Mouse (Mus musculus): Measurements from ENCODE around the gene Eif4enif1.

GRCm38 (mm10) chr11:3287131-3287530 lies 84.9 kb downstream of the Eif4enif1 start:
- TF ChIP-seq ELF1 (IDR thresholded peaks at IDR 0.05; ENCODE audit: low read depth, low read length) (no peak), TCF12 (IDR thresholded peaks at IDR 0.05; ENCODE audit: low read depth, low read length) (no peak), CTCF (IDR thresholded peaks at IDR 0.05 in 2 of 3, conservative IDR thresholded peaks at IDR 0.05 in 1 of 3; ENCODE audit: control insufficient read depth in 1 of 3, insufficient read depth in 1 of 3, low read depth in 2 of 3, low read length in 3 of 3, poor library complexity in 1 of 3, severe bottlenecking in 1 of 3) (no peak), POLR2A (IDR thresholded peaks at IDR 0.05; ENCODE audit: control insufficient read depth in 1 of 2, insufficient read depth in 1 of 2, low read depth in 1 of 2, low read length in 2 of 2, poor library complexity in 1 of 2) (no peak), E2F4 (IDR thresholded peaks at IDR 0.05; ENCODE audit: borderline replicate concordance, low read depth, low read length) (no peak), CHD1 (IDR thresholded peaks at IDR 0.05; ENCODE audit: low read depth, low read length) (no peak), MAFK (IDR thresholded peaks at IDR 0.05; ENCODE audit: borderline replicate concordance, low read depth, low read length) (no peak), EP300 (IDR thresholded peaks at IDR 0.05; ENCODE audit: low read depth in 1 of 2, low read length in 2 of 2) (no peak), SMC3 (IDR thresholded peaks at IDR 0.05; ENCODE audit: low read depth, low read length) (no peak), CHD2 (IDR thresholded peaks at IDR 0.05; ENCODE audit: low read length) (no peak), MYB (IDR thresholded peaks at IDR 0.05; ENCODE audit: low read depth, low read length) (no peak), RCOR1 (IDR thresholded peaks at IDR 0.05; ENCODE audit: low read depth, low read length) (no peak)
